Mouse (Mus musculus) embryonic facial prominence, embryonic 14.5 days (tissue): Measurements from ENCODE around the gene Ascl2. TPM values are rescaled to one million over a fixed set of nuclear protein-coding genes. Genes with fewer than 3 reads are reported as not detected.

Experiments used
- polyA plus RNA-seq: library from polyadenylated mRNA; unstranded; fragments of >200 nt; fragmentation: Nextera tagmentation; extraction: Ambion mirVana; gene quantifications from 2 replicates; pipeline ENCODE4 v1.2.1, GENCODE M21; 2014

The Ascl2 gene
- polyA plus RNA-seq, 1 experiment from 2014 or later = 0.89 TPM

Other genes starting within 250 kb of the Ascl2 start
- not detected in 2 replicates for gene Ins2, start 225.9 kb downstream of the Ascl2 start, polyA plus RNA-seq
- 7.3 and 8.5 TPM in 2 replicates for gene Th, start 38.1 kb downstream of the Ascl2 start, polyA plus RNA-seq
- gene Tspan32, start 35.8 kb upstream of the Ascl2 start, polyA plus RNA-seq = 3.5 TPM in 2 replicates
- 635 and 636 TPM in 2 replicates for gene Cd81, start 83.5 kb upstream of the Ascl2 start, polyA plus RNA-seq
- gene Tssc4, start 100.0 kb upstream of the Ascl2 start, polyA plus RNA-seq = 52.2 and 66.7 TPM in 2 replicates
- gene Trpm5, start 125.4 kb upstream of the Ascl2 start, polyA plus RNA-seq = 14.7 and 18.2 TPM in 2 replicates
- gene Kcnq1, start 137.1 kb upstream of the Ascl2 start, polyA plus RNA-seq = 1.9 and 2.0 TPM in 2 replicates